Comparison of ENCODE assay signal across 8 mouse cellular contexts in the genomic region with DNA sequence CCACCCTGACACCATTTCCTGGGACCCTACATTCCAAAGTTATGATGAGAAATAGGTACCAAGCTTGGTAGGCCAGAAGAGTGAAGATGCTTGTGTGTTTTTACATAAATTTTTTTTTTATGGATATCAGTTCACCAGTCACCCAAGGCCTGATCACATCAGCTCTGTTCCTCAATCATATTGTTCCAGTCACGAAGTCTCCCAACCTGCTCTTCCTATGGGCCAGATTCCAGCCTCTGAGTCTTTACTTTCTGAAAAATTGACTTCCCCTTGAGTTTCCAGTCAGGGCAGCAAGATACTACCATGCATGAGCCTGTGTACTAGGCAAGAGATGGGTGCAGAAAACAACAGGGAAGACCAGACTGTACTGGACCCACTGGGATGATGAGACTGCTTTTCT. TPM values are rescaled to one million over a fixed set of nuclear protein-coding genes. Genes with fewer than 3 reads are reported as not detected.
A peak's percentile ranks its signal among the peaks of the same experiment; 100 is the strongest.
DNase-seq lines count a peak whose midpoint lies in the region; ATAC-seq and TF ChIP-seq lines count a peak whose summit lies in the region.

Gene Hnrnpm, minus strand, starts transcription at position 101 of the 400 bp plus-strand sequence.

- H3K9ac ChIP-seq in lung, embryonic 14.5 days: peak within 1 kb of the TSS; percentile 99; the same call in 1 of the 2 replicates
- H3K9ac ChIP-seq in embryonic facial prominence, embryonic 12.5 days: 0 out of 2 replicates have a peak within 1 kb of the TSS, but pooled peaks have one; percentile 96
- peak within 1 kb of the TSS; percentile 96 for H3K9ac ChIP-seq in heart, embryonic 14.5 days (ENCODE audit: low read length)
- H3K9ac ChIP-seq in neural tube, embryonic 12.5 days: 0 out of 2 replicates have a peak within 1 kb of the TSS, but pooled peaks have one; percentile 17

- peaks cover 16% of the 10 kb centered on the region for H3K4me1 ChIP-seq in lung, embryonic 14.5 days (ENCODE audit: insufficient read depth)
- peaks cover 25% of the 10 kb centered on the region for H3K4me1 ChIP-seq in embryonic facial prominence, embryonic 12.5 days
- peaks cover 3 to 30% of the 10 kb centered on the region in 2 experiments; a peak in 3 of 4 replicates for H3K4me1 ChIP-seq in heart, embryonic 14.5 days (ENCODE audit: control insufficient read depth in 2 of 2, insufficient read depth in 2 of 2, low read length in 2 of 2)
- H3K4me1 ChIP-seq in neural tube, embryonic 12.5 days: peaks cover 26% of the 10 kb centered on the region

- no peak for TF ChIP-seq CTCF in lung, embryonic 14.5 days (IDR thresholded peaks at IDR 0.05; ENCODE audit: low read depth)

- H3K4me3 ChIP-seq in lung, embryonic 14.5 days (ENCODE audit: low read depth, low read length): peak within 1 kb of the TSS; percentile 96
- H3K4me3 ChIP-seq in embryonic facial prominence, embryonic 12.5 days: peak within 1 kb of the TSS; percentile 91
- H3K4me3 ChIP-seq in heart, embryonic 14.5 days (ENCODE audit: control insufficient read depth in 1 of 2, insufficient read depth in 1 of 2, low read depth in 1 of 2, low read length in 2 of 2): peak within 1 kb of the TSS; percentile 74 to 96; a peak in 3 of 4 replicates
- peak within 1 kb of the TSS; percentile 80 for H3K4me3 ChIP-seq in neural tube, embryonic 12.5 days

- no peaks in the 10 kb centered on the region for H3K27me3 ChIP-seq in lung, embryonic 14.5 days (ENCODE audit: insufficient read depth, low read length)
- H3K27me3 ChIP-seq in embryonic facial prominence, embryonic 12.5 days: no peaks in the 10 kb centered on the region
- no peaks in the 10 kb centered on the region for H3K27me3 ChIP-seq in heart, embryonic 14.5 days (ENCODE audit: control insufficient read depth, insufficient read depth, low read length)
- no peaks in the 10 kb centered on the region for H3K27me3 ChIP-seq in neural tube, embryonic 12.5 days (replicated peaks)

- intact Hi-C loops in left cerebral cortex, postnatal 25 days (cut with DNase I): no loop called here

- DNase-seq in lung, embryonic 14.5 days: no peak
- DNase-seq in lung, postnatal 25 days (ENCODE audit: low spot score): no peak
- no peak for DNase-seq in left cerebral cortex, postnatal 25 days (ENCODE audit: low spot score in 2 of 2)
- DNase-seq in urinary bladder, postnatal 36 days (ENCODE audit: low spot score in 2 of 2): no peak
- no peak for DNase-seq in right cerebral cortex, adult 2 months (ENCODE audit: low spot score in 2 of 2)

- 79% methylated on average over 1 of the region's 1 CpGs for WGBS in lung, embryonic 14.5 days
- WGBS in embryonic facial prominence, embryonic 12.5 days: 93% methylated on average over 1 of the region's 1 CpGs
- 97% methylated on average over 1 of the region's 1 CpGs for WGBS in heart, embryonic 14.5 days
- WGBS in neural tube, embryonic 12.5 days: 96% methylated on average over 1 of the region's 1 CpGs

- peak within 1 kb of the TSS; percentile 86 for H3K4me2 ChIP-seq in lung, embryonic 14.5 days
- H3K4me2 ChIP-seq in embryonic facial prominence, embryonic 12.5 days (replicated peaks): peak within 1 kb of the TSS; percentile 95
- H3K4me2 ChIP-seq in heart, embryonic 14.5 days (ENCODE audit: low read length): peak within 1 kb of the TSS; percentile 96
- peak within 1 kb of the TSS; percentile 95 for H3K4me2 ChIP-seq in neural tube, embryonic 12.5 days (replicated peaks)

- H3K9me3 ChIP-seq in lung, embryonic 14.5 days (ENCODE audit: low read depth, low read length): no peaks in the 10 kb centered on the region
- H3K9me3 ChIP-seq in embryonic facial prominence, embryonic 12.5 days: no peaks in the 10 kb centered on the region
- no peaks in the 10 kb centered on the region for H3K9me3 ChIP-seq in heart, embryonic 14.5 days (ENCODE audit: control insufficient read depth, low read length)
- H3K9me3 ChIP-seq in neural tube, embryonic 12.5 days: no peaks in the 10 kb centered on the region

- peak within 1 kb of the TSS; percentile 16; the same call in 1 of the 2 replicates for H3K27ac ChIP-seq in lung, embryonic 14.5 days (ENCODE audit: low read depth)
- 0 out of 2 replicates have a peak within 1 kb of the TSS, but pooled peaks have one; percentile 96 for H3K27ac ChIP-seq in embryonic facial prominence, embryonic 12.5 days
- H3K27ac ChIP-seq in heart, embryonic 14.5 days (replicated peaks in 1 of 2; ENCODE audit: control insufficient read depth in 1 of 2, insufficient read depth in 1 of 2, low read depth in 2 of 2, low read length in 2 of 2): peak within 1 kb of the TSS in 1 of 2 experiments; percentile 95; a peak in 1 of 4 replicates
- no peak within 1 kb of the TSS for H3K27ac ChIP-seq in neural tube, embryonic 12.5 days

- ATAC-seq in lung, embryonic 14.5 days (ENCODE audit: insufficient read depth): no peak
- ATAC-seq in embryonic facial prominence, embryonic 12.5 days (ENCODE audit: insufficient number of reproducible peaks, insufficient read depth, low FRiP score, low TSS enrichment): no peak
- ATAC-seq in heart, embryonic 14.5 days (ENCODE audit: insufficient number of reproducible peaks, insufficient read depth, low FRiP score, low read depth): no peak
- no peak for ATAC-seq in neural tube, embryonic 12.5 days (ENCODE audit: low FRiP score, low read depth)

- H3K36me3 ChIP-seq in lung, embryonic 14.5 days (ENCODE audit: insufficient read depth): peaks cover 12% of the 10 kb centered on the region
- H3K36me3 ChIP-seq in embryonic facial prominence, embryonic 12.5 days: peaks cover 7% of the 10 kb centered on the region
- H3K36me3 ChIP-seq in heart, embryonic 14.5 days (ENCODE audit: control insufficient read depth, insufficient read depth, low read length): peaks cover 16% of the 10 kb centered on the region
- H3K36me3 ChIP-seq in neural tube, embryonic 12.5 days: peaks cover 5% of the 10 kb centered on the region; the same call in 1 of the 2 replicates

RNA-seq across cellular contexts. Expression of gene Hnrnpm, which starts in this region (rescaled TPM):
- polyA plus RNA-seq in lung, embryonic 14.5 days (2014; fragmentation: Nextera tagmentation; extraction: Ambion mirVana): 407 and 411 TPM in 2 replicates
- polyA plus RNA-seq in embryonic facial prominence, embryonic 12.5 days (2016; fragmentation: Nextera tagmentation; extraction: Ambion mirVana): 428 and 475 TPM in 2 replicates
- 185 and 197 TPM in 2 replicates for polyA plus RNA-seq in heart, embryonic 14.5 days (2014; fragmentation: Nextera tagmentation; extraction: Ambion mirVana)
- 100 to 1,000 TPM; 120 to 129 TPM for total RNA-seq in left cerebral cortex, postnatal 25 days (2021)
- polyA plus RNA-seq in neural tube, embryonic 12.5 days (2016; fragmentation: Nextera tagmentation; extraction: Ambion mirVana): 369 and 408 TPM in 2 replicates

Comparison
In these comparisons a context has a peak if more than half of its experiments do, and no peak if none do; other contexts are left out.
1. H3K9ac ChIP-seq: peak in every context shown above with its lines; median percentile 99 in lung, embryonic 14.5 days; 96 in embryonic facial prominence, embryonic 12.5 days; 96 in heart, embryonic 14.5 days; 17 in neural tube, embryonic 12.5 days.